Mouse (Mus musculus) left cerebral cortex, adult 2 months (tissue): ENCODE data around the gene Rgs7. TPM values are rescaled to one million over a fixed set of nuclear protein-coding genes. Genes with fewer than 3 reads are reported as not detected.

ENCODE experiments used
- DNase-seq, 2 experiments: peaks; one replicate each; pipeline ENCODE4 v3.0.0; 2021 to 2022; ENCODE audit warnings: low spot score in 2 of 2, mixed read lengths in 1 of 2; ENCODE audit errors: extremely low spot score in 1 of 2
- H3K27ac ChIP-seq: fragments of 200-600 bp; 2 replicates; pipeline ENCODE4 v1.8.1; 2022
- H3K4me3 ChIP-seq: fragments of 200-600 bp; 2 replicates; pipeline ENCODE4 v1.8.1; 2022
- CTCF ChIP-seq: fragments of 200-600 bp; IDR thresholded peaks from 2 replicates; pipeline ENCODE4 v1.8.1; 2022; ENCODE audit warnings: antibody characterized with exemption, mild to moderate bottlenecking, moderate library complexity
- intact Hi-C: fragments of 180-260 bp; cut with DNase I; formaldehyde crosslinking; loops from one replicate; pipeline ENCODE4 v1.15.1; 2025
- total RNA-seq, 2 experiments: library from RNA; stranded (reverse); gene quantifications; 2 replicates each; pipeline ENCODE4 v1.2.3; 2021

The Rgs7 gene
- total RNA-seq, 2 experiments from 2014 or later, result 114 to 120 TPM

DNA sequence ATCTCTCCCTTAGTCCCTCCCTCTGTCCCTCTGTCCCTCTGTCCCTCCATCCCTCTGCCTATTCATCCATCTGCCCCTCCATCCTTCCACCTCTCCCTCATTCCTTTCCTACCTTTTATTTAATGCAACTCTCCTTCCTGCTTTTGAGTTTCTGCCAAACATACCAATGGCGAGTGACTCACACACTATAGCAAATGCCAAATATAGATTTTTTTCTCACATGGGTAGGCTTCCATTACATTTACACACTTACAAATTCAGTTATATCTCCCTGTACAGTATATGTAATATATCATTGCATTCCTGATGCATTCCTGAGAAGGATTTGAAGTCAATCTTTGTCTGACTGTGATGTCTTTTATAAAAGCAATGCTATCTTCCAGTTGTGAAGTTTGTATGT, 202.2 kb downstream of the Rgs7 start:
- intact Hi-C loops, result loop anchor here (5.0 to 10.0 kb wide), 2 partner anchors 145 to 287 kb away; no protein-coding TSS in a partner anchor
- TF ChIP-seq CTCF, result no peak
- Histone ChIP-seq H3K27ac (no peak overlapping the region), H3K4me3 (no peak overlapping the region)
- DNase-seq, result no peak

DNA sequence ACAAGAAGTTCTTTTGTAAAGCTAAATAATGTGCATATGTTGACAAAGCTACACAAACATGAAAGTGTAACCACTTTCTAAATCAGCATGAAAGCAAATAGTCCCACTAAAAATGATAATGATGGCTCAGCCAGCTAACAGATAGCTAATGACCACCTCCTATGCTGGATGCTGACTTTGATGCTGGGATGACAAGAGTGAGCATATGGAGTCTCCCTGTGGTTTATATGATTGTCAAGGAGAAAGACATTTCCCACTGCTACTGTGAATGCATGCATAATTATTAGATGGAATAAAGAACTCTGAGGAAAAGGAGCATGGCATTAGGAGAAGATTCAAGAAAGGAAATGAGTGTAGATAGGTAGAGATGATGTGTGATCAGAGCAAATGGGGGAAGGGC, 230.0 kb downstream of the Rgs7 start:
- H3K4me3 ChIP-seq, result no peak overlapping the region
- intact Hi-C loops, result no loop called here
- TF ChIP-seq CTCF, result no peak
- H3K27ac ChIP-seq, result no peak overlapping the region
- DNase-seq, result no peak

GRCm38 (mm10) chr1:175259374-175259773, 232.9 kb downstream of the Rgs7 start:
- no peak for TF ChIP-seq CTCF
- no peak for DNase-seq
- Histone ChIP-seq H3K4me3 (no peak overlapping the region), H3K27ac (no peak overlapping the region)
- intact Hi-C loops, result no loop called here

DNA sequence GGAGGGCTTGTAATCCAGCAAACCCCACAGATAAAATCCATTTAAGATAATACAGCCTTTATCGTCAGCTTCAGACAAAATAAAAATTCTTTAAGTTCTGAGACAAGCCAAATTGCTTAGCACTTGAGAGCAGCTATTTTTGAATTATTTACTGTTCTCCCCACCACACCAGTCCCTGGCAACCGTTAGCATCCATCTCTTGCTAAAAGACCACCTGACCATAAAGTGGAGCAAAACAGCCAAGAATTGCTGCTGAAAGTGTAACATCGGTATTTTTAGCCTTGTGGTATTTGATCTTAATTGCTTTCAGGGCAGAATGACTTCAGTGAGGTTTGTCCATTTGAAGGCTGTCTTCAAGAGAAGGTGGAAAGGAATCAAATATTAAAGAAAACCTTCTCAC, 237.1 kb downstream of the Rgs7 start:
- intact Hi-C loops, result no loop called here
- Histone ChIP-seq H3K27ac (peak overlapping the region; percentile 67), H3K4me3 (no peak overlapping the region)
- no peak for TF ChIP-seq CTCF
- DNase-seq, result no peak

- Histone ChIP-seq H3K27ac (peak overlapping the region; percentile 67; the same call in 1 of the 2 replicates), H3K4me3 (no peak overlapping the region)
- intact Hi-C loops, result no loop called here
- DNase-seq, result no peak
- no peak for TF ChIP-seq CTCF
Observed at GRCm38 (mm10) chr1:175254724-175255123, 237.6 kb downstream of the Rgs7 start.

DNA sequence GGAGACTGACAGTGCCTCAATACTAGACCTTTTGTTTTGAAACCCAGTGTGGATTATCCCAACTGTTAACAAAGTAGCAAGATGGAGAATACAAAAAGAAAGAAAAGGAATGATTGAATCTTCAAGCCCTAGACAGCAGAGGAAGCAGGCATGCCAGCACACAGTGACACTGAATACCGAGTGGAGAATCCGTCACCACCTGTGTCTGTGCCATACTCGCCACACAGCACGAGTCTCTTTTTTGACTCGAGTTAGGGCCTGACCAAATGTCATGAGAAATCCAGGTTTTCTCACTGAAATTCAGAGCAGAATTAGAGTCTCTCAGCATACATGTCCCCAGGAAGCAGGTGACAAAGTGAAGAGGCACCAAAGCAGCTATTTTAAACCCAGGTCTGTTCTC, 250.2 kb downstream of the Rgs7 start:
- no peak for DNase-seq
- no peak overlapping the region for H3K4me3 ChIP-seq
- H3K27ac ChIP-seq, result no peak overlapping the region
- intact Hi-C loops, result no loop called here
- TF ChIP-seq CTCF, result no peak

DNA sequence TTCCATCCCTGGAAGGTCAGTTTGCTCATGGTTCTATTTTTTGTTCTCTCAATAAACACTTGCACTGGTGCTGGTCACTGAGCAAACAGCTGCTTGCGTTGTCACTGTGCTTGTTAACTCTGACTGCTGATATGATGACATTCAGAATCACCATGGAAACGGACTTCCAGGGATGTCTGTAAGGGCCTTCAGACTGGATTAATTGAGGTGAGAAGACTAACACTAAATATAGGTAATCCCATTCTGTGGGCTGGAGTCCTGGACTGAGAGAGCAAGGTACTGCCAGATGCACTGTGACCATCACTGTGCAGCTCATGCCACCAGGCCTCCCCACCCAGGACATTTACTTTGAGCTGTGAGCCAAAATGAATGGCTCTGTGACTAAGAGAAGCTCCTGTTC, 252.2 kb downstream of the Rgs7 start:
- Histone ChIP-seq H3K4me3 (no peak overlapping the region), H3K27ac (no peak overlapping the region)
- intact Hi-C loops, result no loop called here
- DNase-seq, result no peak
- no peak for TF ChIP-seq CTCF

- no peak for DNase-seq
- H3K27ac ChIP-seq, result no peak overlapping the region
- TF ChIP-seq CTCF, result no peak
- no peak overlapping the region for H3K4me3 ChIP-seq
- intact Hi-C loops, result no loop called here
Observed at GRCm38 (mm10) chr1:175221593-175222500, 270.5 kb downstream of the Rgs7 start.

DNA sequence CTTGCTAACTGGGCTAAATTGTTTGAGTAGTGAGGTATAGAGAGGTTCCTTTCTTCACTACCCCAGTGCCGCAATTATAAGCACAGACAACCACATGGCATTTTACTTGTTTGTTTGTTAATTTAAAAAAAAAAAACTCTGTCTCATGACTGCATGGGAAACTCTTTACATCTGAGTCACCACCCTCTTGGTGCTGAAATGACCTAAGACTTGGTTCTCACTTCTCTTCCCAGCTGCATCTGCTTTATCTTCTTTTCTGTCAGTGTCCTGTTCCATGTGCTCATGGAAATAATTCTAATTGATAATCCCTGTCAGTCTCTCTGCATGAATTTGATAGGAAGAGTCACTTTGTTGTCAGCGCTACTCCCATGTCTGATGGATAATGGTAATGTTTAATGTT, 272.7 kb downstream of the Rgs7 start:
- no peak for TF ChIP-seq CTCF
- intact Hi-C loops, result no loop called here
- DNase-seq, result no peak

GRCm38 (mm10) chr1:175207004-175207403, 285.3 kb downstream of the Rgs7 start:
- DNase-seq, result no peak

More for the DNA sequence above, 272.7 kb downstream of the Rgs7 start:
- Histone ChIP-seq H3K4me3 (no peak overlapping the region), H3K27ac (no peak overlapping the region)

DNA sequence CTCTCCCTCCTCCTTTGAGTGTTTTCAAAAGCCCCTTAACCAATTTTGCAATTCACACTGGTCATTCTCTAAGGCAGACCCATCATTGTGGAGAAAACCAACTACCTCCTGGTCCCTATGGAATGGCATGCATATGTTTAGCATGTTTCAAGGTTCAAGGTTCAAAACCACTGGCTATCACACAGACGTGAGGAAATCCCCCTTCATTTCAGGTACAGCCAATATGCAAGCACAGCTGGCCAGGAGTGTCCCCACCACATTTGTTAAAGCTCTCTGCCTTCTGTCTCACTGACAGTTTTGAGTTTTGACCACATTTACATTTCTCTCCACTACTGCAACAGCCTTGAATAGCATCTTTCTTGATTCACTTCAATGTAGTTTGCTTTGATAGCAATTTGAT, 286.7 kb downstream of the Rgs7 start:
- TF ChIP-seq CTCF, result no peak
- intact Hi-C loops, result no loop called here
- no peak overlapping the region for H3K4me3 ChIP-seq

More at GRCm38 (mm10) chr1:175207004-175207403, 285.3 kb downstream of the Rgs7 start:
- intact Hi-C loops, result no loop called here
- Histone ChIP-seq H3K4me3 (no peak overlapping the region), H3K27ac (no peak overlapping the region)
- no peak for TF ChIP-seq CTCF

GRCm38 (mm10) chr1:175203544-175203943, 288.8 kb downstream of the Rgs7 start:
- Histone ChIP-seq H3K27ac (no peak overlapping the region), H3K4me3 (no peak overlapping the region)
- TF ChIP-seq CTCF, result no peak
- intact Hi-C loops, result no loop called here
- no peak for DNase-seq

More for the DNA sequence above, 286.7 kb downstream of the Rgs7 start:
- no peak overlapping the region for H3K27ac ChIP-seq
- no peak for DNase-seq

DNA sequence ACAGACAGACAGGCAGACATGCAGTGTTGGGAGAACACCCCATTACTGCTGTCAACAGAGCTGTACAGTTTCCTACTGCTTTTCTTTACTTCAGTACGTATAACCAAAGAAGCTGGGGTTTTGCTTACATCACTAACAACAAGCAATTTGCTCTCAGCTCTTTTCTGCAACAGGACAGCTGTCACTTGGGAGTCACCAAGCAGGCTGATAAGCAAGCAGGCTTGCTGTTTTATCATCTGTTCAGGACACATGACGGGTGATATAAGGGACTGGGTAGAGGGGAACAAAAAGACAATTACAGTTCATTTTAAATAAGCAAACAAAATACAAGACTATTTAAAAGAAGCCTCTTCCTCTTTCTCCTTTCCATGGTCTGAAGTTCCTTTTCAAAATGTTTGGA, 289.4 kb downstream of the Rgs7 start:
- H3K27ac ChIP-seq, result no peak overlapping the region
- DNase-seq, result no peak
- intact Hi-C loops, result no loop called here
- H3K4me3 ChIP-seq, result no peak overlapping the region
- TF ChIP-seq CTCF, result no peak
